Mouse (Mus musculus) midbrain, postnatal 0 days (tissue): ENCODE data around the gene Crlf1. TPM values are rescaled to one million over a fixed set of nuclear protein-coding genes. Genes with fewer than 3 reads are reported as not detected.

Source experiments
- ATAC-seq: fragments of 200-750 bp; cut with Nextera tagmentation; 2 replicates; pipeline ENCODE4 v1.8.0; 2017; ENCODE audit warnings: moderate number of reproducible peaks, mild to moderate bottlenecking, moderate TSS enrichment, moderate library complexity; ENCODE audit not compliant: low FRiP score
- DNase-seq: peaks from one replicate; pipeline ENCODE4 v3.0.0-alpha.2; 2015; ENCODE audit warnings: low spot score
- H3K27ac ChIP-seq: fragments of 300-500 bp; sonication (generic); 2 replicates; pipeline ENCODE4 v1.5.1; 2014; ENCODE audit warnings: low read depth, mild to moderate bottlenecking, low read length, mixed read lengths
- H3K27me3 ChIP-seq: fragments of 300-500 bp; sonication (generic); 2 replicates; pipeline ENCODE4 v1.6.1; 2014; ENCODE audit warnings: low read length, control low read depth, mixed read lengths; ENCODE audit not compliant: insufficient read depth
- H3K36me3 ChIP-seq: fragments of 300-500 bp; sonication (generic); 2 replicates; pipeline ENCODE4 v1.6.1; 2014; ENCODE audit warnings: low read length, control low read depth, mixed read lengths; ENCODE audit not compliant: insufficient read depth
- H3K4me1 ChIP-seq: fragments of 300-500 bp; sonication (generic); 2 replicates; pipeline ENCODE4 v1.6.1; 2014; ENCODE audit warnings: mild to moderate bottlenecking, control low read depth, antibody characterized with exemption, low read length, mixed read lengths; ENCODE audit not compliant: insufficient read depth
- H3K4me2 ChIP-seq: fragments of 300-500 bp; sonication (generic); 2 replicates; pipeline ENCODE4 v1.6.1; 2014; ENCODE audit warnings: low read depth, mild to moderate bottlenecking, low read length, mixed read lengths; ENCODE audit not compliant: poor library complexity, severe bottlenecking
- H3K4me3 ChIP-seq: fragments of 300-500 bp; sonication (generic); 2 replicates; pipeline ENCODE4 v1.5.1; 2014; ENCODE audit warnings: low read depth, mild to moderate bottlenecking, low read length, moderate library complexity
- H3K9ac ChIP-seq: fragments of 300-500 bp; sonication (generic); replicated peaks from 2 replicates; pipeline ENCODE4 v1.6.1; 2014; ENCODE audit warnings: mild to moderate bottlenecking, low read length, moderate library complexity, mixed read lengths; ENCODE audit not compliant: poor library complexity, severe bottlenecking
- H3K9me3 ChIP-seq: fragments of 300-500 bp; sonication (generic); 2 replicates; pipeline ENCODE4 v1.6.1; 2016; ENCODE audit warnings: low read length, control low read depth
- CTCF ChIP-seq: IDR thresholded peaks from 2 replicates; pipeline ENCODE4 v1.5.1; 2016; ENCODE audit warnings: antibody characterized with exemption, mild to moderate bottlenecking
- WGBS: fragments of 180-500 bp; shearing (Covaris S2); extraction: QIAGEN DNeasy Blood & Tissue Kit; methylation state at CpG from one replicate; pipeline ENCODE4 v1.1.7; 2014; 5-methylcytosine and 5-hydroxymethylcytosine counted together
- polyA plus RNA-seq: library from polyadenylated mRNA; unstranded; fragments of >200 nt; fragmentation: Nextera tagmentation; extraction: Ambion mirVana; gene quantifications from 2 replicates; pipeline ENCODE4 v1.2.1, GENCODE M21; 2015
- total RNA-seq: library from RNA; depleted of rRNA; stranded (reverse); fragments of >200 nt; gene quantifications from 2 replicates; pipeline ENCODE4 v1.2.3, GENCODE M21; 2014

Gene Crlf1
- total and polyA plus RNA-seq, 2 experiments from 2014 or later: 4.1 to 10.9 TPM

DNA sequence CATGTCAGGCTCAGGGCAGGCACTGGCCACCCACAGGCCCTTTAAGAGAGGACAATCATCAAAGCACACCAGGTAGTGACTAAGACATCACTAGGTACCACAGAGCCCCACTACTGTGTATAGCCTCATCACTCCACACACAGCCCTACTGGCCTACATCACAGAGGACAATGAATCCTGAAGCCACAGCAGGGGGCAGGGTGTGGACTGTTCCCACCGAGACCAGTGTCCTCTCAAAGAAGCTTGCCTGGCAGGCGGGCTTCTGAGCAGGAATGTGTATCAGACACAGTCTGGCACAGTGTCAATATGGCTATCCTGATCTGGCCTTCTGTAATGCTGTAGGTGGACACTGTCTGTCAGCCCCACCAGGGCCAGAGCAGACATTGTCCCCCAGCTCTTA is 23.0 kb upstream of the Crlf1 start:
- Histone ChIP-seq H3K9me3 (no peaks in the 10 kb centered on the region), H3K27ac (peak overlapping the region; percentile 0; the same call in 1 of the 2 replicates), H3K4me1 (no peaks in the 10 kb centered on the region), H3K9ac (no peak overlapping the region), H3K27me3 (no peaks in the 10 kb centered on the region), H3K36me3 (no peaks in the 10 kb centered on the region), H3K4me3 (no peak overlapping the region), H3K4me2 (no peak overlapping the region)
- DNase-seq (no peak), ATAC-seq (no peak)
- no peak for TF ChIP-seq CTCF
- WGBS: 52% methylated on average over 2 of the region's 2 CpGs

GRCm38 (mm10) chr8:70471856-70472255 is 21.1 kb upstream of the Crlf1 start:
- no peak for TF ChIP-seq CTCF
- Histone ChIP-seq H3K4me1 (peaks cover 8% of the 10 kb centered on the region; the same call in 1 of the 2 replicates), H3K4me2 (no peak overlapping the region), H3K36me3 (no peaks in the 10 kb centered on the region), H3K4me3 (no peak overlapping the region), H3K9ac (no peak overlapping the region), H3K9me3 (no peaks in the 10 kb centered on the region), H3K27ac (no peak overlapping the region), H3K27me3 (no peaks in the 10 kb centered on the region)
- 94% methylated on average over 7 of the region's 7 CpGs for WGBS
- ATAC-seq (no peak), DNase-seq (no peak)

DNA sequence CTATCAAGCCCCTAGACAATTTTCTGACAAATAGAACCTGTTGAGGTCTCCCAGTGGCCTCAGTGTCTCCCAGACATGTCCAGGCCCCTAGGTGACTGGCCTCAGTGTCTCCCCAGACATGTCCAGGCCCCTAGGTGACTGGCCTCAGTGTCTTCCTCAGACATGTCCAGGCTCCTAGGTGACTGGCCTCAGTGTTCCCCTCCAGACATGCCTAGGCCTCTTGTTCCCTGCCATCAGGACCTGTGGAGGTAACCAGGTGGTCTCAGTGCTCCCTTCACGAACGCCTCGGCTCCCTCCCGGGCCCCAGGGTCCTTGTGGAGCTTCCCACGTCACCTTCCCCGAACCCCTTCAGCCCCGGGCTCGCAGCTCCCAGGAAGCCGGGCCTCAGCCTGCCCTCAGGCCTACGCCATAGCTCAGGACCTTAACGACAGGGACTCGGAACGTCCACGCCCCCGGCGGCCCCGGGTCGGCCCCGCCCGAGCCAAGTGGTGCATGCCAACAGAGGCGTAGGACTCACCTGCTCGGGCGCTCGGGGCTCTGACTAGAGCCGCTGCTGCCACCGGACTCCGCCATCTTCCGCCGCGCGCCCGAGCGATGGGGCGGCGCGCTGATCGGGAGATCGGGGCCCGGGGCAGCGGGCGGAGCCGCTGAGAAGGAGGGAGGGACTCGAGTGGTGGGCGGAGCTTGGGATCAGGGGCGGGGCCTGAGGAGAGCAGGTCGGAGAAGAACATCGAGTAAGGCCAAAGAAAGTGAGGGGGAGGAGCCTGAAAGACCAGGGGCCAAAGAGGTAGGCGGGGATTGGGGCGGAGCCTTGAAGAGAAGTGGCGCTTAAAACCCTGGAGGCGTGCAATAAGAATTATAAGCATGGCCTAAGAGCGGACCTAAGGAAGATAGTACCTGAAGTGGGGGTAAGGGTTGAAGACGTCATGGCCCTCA is 16.4 kb upstream of the Crlf1 start, which contains the start of gene Klhl26:
Klhl26 (minus strand) TSS at position 636 of the 936 bp plus-strand sequence.
- peak within 1 kb of the TSS; percentile 38; the same call in 1 of the 2 replicates for H3K27ac ChIP-seq
- no peak for TF ChIP-seq CTCF
- H3K27me3 ChIP-seq: no peaks in the 10 kb centered on the region
- peak within 1 kb of the TSS; percentile 75 for H3K4me3 ChIP-seq
- DNase-seq: peak; percentile 92
- no peaks in the 10 kb centered on the region for H3K9me3 ChIP-seq
- ATAC-seq: peak; percentile 84
- H3K9ac ChIP-seq: peak within 1 kb of the TSS; percentile 81
- H3K4me1 ChIP-seq: peaks cover 14% of the 10 kb centered on the region; the same call in 1 of the 2 replicates
- H3K36me3 ChIP-seq: no peaks in the 10 kb centered on the region
- peak within 1 kb of the TSS; percentile 72 for H3K4me2 ChIP-seq
- under 1% methylated on average over 53 of the region's 53 CpGs for WGBS

- TF ChIP-seq CTCF: no peak
- 6% methylated on average over 21 of the region's 21 CpGs for WGBS
- H3K36me3 ChIP-seq: no peaks in the 10 kb centered on the region
- peak overlapping the region; percentile 72 for H3K4me2 ChIP-seq
- H3K27ac ChIP-seq: no peak overlapping the region
- DNase-seq (no peak), ATAC-seq (peak; percentile 42)
- peak overlapping the region; percentile 81 for H3K9ac ChIP-seq
- H3K4me1 ChIP-seq: peaks cover 14% of the 10 kb centered on the region; the same call in 1 of the 2 replicates
- no peaks in the 10 kb centered on the region for H3K9me3 ChIP-seq
- H3K27me3 ChIP-seq: no peaks in the 10 kb centered on the region
- H3K4me3 ChIP-seq: peak overlapping the region; percentile 75
Observed at GRCm38 (mm10) chr8:70477269-70477982, 15.5 kb upstream of the Crlf1 start.

GRCm38 (mm10) chr8:70481908-70482307 is 11.1 kb upstream of the Crlf1 start:
- Histone ChIP-seq H3K36me3 (peaks cover 11% of the 10 kb centered on the region; the same call in 1 of the 2 replicates), H3K27me3 (no peaks in the 10 kb centered on the region), H3K4me2 (no peak overlapping the region), H3K4me3 (no peak overlapping the region), H3K9me3 (no peaks in the 10 kb centered on the region), H3K9ac (no peak overlapping the region), H3K4me1 (peaks cover 11% of the 10 kb centered on the region), H3K27ac (no peak overlapping the region)
- DNase-seq (no peak), ATAC-seq (no peak)
- 79% methylated on average over 3 of the region's 3 CpGs for WGBS
- TF ChIP-seq CTCF: 0 out of 2 replicates have a peak, but pooled peaks have one; percentile 5
